Mouse (Mus musculus) MEL (cell line): ENCODE measurements at regions not wholly inside any gene's neighbourhood (a gene's known extent, or its start where the extent isn't known, plus 50 kb on each side); places are given as distances from the start of the nearest gene placed in this dataset.

ENCODE experiments used
- CTCF ChIP-seq, 3 experiments: IDR thresholded peaks in 2 of 3; conservative IDR thresholded peaks in 1 of 3; 2 replicates each; pipeline ENCODE4 v1.5.1; 2011 to 2012; ENCODE audit warnings: low read length in 3 of 3, low read depth in 2 of 3, mild to moderate bottlenecking in 2 of 3, improper control_type of control experiment in 1 of 3, inconsistent platforms in 1 of 3, mixed read lengths in 1 of 3, moderate library complexity in 1 of 3; ENCODE audit not compliant: control insufficient read depth in 1 of 3, insufficient read depth in 1 of 3, poor library complexity in 1 of 3, severe bottlenecking in 1 of 3
- EP300 ChIP-seq, 2 experiments: IDR thresholded peaks; 2 replicates each; pipeline ENCODE4 v1.6.1; 2011; ENCODE audit warnings: improper control_type of control experiment in 2 of 2, low read length in 2 of 2, low read depth in 1 of 2, mild to moderate bottlenecking in 1 of 2
- POLR2A ChIP-seq, 2 experiments: IDR thresholded peaks; 2 replicates each; pipeline ENCODE4 v1.6.1; 2011 to 2012; ENCODE audit warnings: low read length in 2 of 2, mild to moderate bottlenecking in 2 of 2, control low read depth in 1 of 2, improper control_type of control experiment in 1 of 2, low read depth in 1 of 2, moderate library complexity in 1 of 2; ENCODE audit not compliant: control insufficient read depth in 1 of 2, insufficient read depth in 1 of 2, poor library complexity in 1 of 2
- USF1 ChIP-seq: IDR thresholded peaks from 2 replicates; pipeline ENCODE4 v1.6.1; 2014; ENCODE audit warnings: low read depth, mild to moderate bottlenecking, inconsistent platforms, low read length, improper control_type of control experiment, moderate library complexity
- ZNF384 ChIP-seq: IDR thresholded peaks from 2 replicates; pipeline ENCODE4 v1.6.1; 2012; ENCODE audit warnings: low read depth, mild to moderate bottlenecking, inconsistent platforms, low read length, improper control_type of control experiment

- TF ChIP-seq CTCF (IDR thresholded peaks at IDR 0.05 in 2 of 3, conservative IDR thresholded peaks at IDR 0.05 in 1 of 3; ENCODE audit: control insufficient read depth in 1 of 3, insufficient read depth in 1 of 3, low read depth in 2 of 3, low read length in 3 of 3, poor library complexity in 1 of 3, severe bottlenecking in 1 of 3) (no peak), EP300 (IDR thresholded peaks at IDR 0.05; ENCODE audit: low read depth in 1 of 2, low read length in 2 of 2) (no peak), POLR2A (IDR thresholded peaks at IDR 0.05; ENCODE audit: control insufficient read depth in 1 of 2, insufficient read depth in 1 of 2, low read depth in 1 of 2, low read length in 2 of 2, poor library complexity in 1 of 2) (no peak), ZNF384 (no peak), USF1 (no peak)
These were observed 249.6 kb downstream of the Insig2 start for GRCm38 (mm10) chr1:121082839-121083238.
